Mouse (Mus musculus): ENCODE measurements around the gene Kcnj9.

- no peak for TF ChIP-seq CTCF (IDR thresholded peaks at IDR 0.05; ENCODE audit: control insufficient read depth, insufficient read depth, low read length)
- TF ChIP-seq POLR2A (IDR thresholded peaks at IDR 0.05; ENCODE audit: borderline replicate concordance, control insufficient read depth, low read depth, low read length), result no peak
These were observed 498 bp upstream of the Kcnj9 start for GRCm38 (mm10) chr1:172329616-172330015.

All from bone marrow, adult 2 months (tissue).